Mouse (Mus musculus) left cerebral cortex, postnatal 36 days (tissue): Measurements from ENCODE around the gene Adcy5. TPM values are rescaled to one million over a fixed set of nuclear protein-coding genes. Genes with fewer than 3 reads are reported as not detected.

ENCODE experiments used
- DNase-seq, 2 experiments: peaks; one replicate each; pipeline ENCODE4 v3.0.0; 2021 to 2022; ENCODE audit warnings: low spot score in 2 of 2, mixed read lengths in 1 of 2
- intact Hi-C: fragments of 180-260 bp; cut with DNase I; formaldehyde crosslinking; loops from one replicate; pipeline ENCODE4 v1.15.1; 2025
- total RNA-seq, 2 experiments: library from RNA; stranded (reverse); gene quantifications; 2 replicates each; pipeline ENCODE4 v1.2.3; 2021

The Adcy5 gene
- total RNA-seq, 2 experiments from 2014 or later: 123 to 144 TPM

DNA sequence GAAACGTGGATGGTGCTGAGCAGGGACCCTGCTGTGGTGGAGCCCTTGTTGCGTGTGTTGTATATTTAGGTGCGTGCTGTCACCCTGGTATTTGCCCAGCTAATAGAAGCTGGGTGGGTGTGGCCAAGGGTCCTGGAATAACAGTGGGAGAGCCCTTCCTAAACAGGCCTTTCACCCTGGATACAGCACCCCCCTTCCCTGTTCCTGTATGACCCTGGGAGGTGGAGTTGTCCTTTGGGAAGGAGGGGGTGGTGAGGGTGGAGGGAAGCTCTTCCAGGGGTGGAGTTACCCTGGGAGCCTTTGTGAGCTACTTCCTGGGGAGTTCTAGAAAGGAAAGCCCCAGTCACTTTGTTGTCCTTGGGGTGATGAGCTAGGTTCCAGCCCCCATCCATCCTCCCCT is 38.7 kb downstream of the Adcy5 start:
- intact Hi-C loops: no loop called here

DNA sequence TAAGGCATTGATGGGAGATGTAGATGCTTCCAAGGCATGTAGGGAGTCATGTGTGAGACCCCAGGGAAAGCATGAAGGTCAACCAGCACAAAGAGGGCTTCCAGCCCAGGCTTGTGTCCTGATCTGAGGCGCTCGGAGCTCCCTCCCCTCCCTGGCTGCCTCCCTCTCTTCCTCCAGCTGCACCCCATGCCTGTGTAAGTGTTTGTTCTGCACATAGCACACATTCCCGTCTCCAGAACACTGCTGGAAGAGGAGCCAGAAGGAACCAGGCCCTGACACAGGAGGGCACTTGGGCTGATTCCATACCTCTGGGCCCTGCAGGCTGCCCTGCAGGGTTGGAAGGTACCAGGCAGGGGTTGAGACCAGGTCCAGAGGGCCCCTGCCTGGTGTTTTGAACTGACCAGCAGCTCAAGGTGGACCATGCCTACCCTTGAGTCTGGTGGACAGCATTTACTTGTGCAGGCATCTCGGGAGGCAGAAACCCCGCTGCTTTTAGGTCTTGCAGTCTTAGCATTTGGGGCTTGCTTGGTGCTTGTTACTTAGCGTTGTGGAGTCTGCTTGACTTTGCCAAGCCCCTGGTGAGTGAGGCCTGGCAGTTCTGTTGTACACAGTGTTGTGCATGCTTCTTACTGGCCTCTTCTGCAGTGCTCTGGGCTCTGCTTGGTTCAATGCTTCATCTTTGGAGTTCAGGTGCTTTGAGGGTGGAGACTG is 45.2 kb downstream of the Adcy5 start:
- DNase-seq: no peak

More for the DNA sequence above, 38.7 kb downstream of the Adcy5 start:
- no peak for DNase-seq

DNA sequence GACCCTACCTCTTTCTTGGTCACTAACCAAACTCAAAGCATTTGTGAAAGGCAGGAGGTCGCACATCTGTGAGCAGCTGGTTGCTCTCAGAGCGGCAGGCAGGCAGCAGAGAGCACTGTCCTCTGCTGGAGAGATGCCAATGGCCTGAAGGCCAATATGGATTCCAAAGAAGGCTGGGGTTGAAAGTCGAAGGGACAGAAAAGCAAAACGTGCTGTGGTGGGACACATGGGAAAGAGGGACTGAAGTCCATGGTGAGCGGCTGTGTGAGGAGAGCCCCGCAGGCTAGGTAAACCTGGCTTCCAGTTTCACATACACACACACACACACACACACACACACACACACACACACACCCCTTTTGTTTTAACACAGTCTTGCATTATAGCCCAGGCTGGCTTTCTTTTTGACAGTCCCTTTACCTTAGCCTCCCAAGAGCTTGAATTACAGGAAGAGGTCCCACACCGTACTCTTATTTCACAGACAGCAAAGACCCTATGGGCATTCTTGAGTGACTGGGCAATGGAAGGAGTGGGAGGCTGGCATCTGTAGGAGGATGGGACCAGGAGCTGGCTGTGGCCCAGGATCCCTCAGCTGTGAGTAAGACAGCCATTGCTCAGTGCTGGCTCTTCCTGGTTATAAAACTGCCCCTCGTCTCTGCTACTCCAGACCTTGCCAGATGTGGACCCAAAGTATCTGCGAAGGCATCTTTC is 45.9 kb downstream of the Adcy5 start:
- no peak for DNase-seq
- intact Hi-C loops: no loop called here

More for the DNA sequence above, 45.2 kb downstream of the Adcy5 start:
- intact Hi-C loops: no loop called here

DNA sequence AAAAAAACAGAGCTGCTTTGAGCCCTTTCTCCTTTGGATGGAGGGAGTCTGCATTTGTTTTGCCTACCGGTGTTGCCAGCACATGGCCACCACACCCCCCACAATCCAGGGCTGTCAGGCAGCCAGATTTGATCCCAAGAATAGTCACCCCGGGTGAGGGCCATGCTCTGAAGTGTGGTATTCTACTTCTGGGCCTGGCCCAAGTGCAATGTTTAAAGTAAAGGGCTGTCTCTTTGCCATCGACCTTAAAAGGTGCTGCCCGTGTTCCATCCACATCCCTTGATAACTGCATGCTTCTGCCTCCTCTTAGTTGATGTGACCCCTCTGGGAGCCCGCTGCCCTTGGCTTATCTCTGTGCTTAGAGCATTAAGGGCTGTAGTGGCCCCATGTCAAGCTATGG is 46.6 kb downstream of the Adcy5 start:
- intact Hi-C loops: no loop called here
- no peak for DNase-seq

DNA sequence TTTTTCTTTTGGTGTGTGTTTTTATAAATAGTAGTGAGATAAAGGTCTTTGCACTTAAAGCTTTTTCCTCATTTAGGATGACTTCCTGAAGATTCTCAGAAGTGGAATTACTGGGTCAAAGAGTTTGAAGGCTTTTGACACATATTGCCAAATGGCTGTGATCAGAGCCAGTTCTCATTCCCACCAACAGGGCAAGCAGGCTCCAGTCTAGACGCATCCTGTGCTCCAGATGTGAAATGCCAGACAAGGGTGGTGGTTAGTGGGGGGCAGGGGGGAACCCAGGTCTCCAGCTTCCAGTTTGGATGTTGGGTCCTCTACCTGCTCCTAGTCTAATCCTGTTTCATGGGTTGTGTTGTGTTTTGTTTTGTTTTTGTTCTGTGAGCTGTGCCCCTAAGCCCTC is 48.8 kb downstream of the Adcy5 start:
- intact Hi-C loops: no loop called here
- DNase-seq: no peak

DNA sequence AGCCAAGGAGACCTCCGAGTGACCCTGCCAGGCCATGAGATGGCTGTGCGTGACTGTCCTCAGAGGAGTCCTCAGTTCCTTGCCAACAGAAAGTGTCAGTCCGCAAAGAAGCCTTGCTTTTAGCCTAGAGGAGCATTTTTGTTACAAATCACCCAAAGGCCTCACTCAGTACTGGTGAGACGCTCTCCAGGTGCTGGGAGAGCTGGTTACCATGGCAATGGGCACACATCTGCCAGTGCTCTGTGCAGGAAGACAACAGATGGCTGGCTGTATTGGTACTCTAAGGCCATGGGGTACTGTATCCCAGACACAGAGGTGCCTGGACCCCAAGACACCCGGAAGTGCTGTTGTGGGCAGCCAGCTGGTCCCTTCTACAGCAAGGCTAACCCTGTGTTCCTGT is 51.0 kb downstream of the Adcy5 start:
- intact Hi-C loops: no loop called here
- no peak for DNase-seq

DNA sequence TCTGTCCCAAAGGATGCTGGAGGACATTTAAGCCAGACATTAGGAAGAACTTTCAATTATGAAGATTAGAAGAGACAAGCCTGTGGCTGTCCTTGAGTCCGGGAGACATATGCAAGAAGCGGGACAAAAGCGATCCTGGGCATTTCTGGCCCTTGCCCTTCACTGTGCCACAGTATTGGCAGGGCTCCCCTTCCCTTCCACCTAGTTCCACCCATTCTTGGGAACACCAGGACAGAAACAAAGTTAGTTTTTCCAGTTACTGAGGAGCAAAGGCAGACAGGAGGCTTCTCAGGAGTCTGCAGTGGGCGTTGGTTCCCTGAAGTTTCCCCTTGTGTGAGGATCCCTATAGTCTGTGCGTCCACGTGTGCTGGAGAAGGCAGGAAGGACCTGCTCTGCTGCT is 51.7 kb downstream of the Adcy5 start:
- intact Hi-C loops: no loop called here
- no peak for DNase-seq

DNA sequence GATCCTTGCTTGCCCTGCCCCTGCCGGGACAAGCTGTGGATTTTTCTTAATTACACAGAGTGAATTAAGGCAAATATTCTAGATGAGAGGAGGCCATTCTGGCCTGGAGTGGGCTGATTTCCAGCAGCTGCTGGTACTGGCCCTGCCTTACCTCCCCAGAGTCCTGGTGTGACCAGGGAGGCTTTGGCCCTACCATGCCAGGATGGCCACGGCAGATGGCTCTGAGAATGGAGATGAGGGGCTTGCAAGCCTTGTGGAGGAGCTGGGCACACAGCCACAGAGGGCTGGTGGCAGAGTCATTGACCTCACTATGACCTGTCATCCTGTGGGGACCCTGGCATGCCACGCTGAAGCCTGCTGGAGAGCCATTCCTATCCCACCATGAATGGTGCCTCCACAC is 54.1 kb downstream of the Adcy5 start:
- no peak for DNase-seq
- intact Hi-C loops: no loop called here

DNA sequence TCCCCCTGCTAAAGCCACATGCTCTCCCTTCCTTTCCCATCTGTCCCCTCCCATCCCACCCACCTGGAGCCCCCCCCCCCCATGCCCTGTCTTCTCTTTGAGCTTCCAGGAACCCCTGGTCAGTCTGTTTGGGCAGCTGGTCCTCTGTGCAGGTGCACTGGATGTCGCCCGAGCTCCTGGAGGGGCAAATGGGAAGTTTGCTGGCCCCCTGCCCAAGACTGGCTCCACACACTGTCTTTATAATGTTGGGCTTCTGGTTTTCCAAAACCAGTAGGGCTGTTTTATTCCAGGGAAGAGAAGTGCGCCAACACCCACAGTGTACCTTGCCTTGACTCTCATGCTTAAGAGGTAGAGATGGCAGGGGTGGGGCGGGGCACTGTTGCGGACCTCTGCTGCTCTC is 55.1 kb downstream of the Adcy5 start:
- DNase-seq: no peak
- intact Hi-C loops: no loop called here

DNA sequence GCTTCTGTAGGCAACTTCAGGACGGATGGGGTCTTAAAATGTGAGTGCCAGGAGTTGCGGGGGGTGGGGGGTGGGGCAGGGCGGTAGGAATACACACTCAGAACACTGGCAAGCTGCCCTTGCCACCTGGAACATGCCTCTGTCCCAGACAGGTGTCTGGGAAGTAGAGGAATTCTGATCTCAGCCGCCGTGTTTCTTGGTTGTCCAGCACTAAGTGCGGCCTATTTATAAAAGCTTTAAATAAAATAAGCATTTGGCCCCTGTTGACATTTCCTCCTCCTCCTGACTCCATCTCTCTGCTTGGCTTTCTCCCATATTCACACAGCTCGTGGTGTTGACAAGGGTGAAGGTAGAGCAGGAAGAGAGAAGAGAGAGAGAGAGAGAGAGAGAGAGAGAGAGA is 60.4 kb downstream of the Adcy5 start:
- DNase-seq: no peak
- intact Hi-C loops: no loop called here

DNA sequence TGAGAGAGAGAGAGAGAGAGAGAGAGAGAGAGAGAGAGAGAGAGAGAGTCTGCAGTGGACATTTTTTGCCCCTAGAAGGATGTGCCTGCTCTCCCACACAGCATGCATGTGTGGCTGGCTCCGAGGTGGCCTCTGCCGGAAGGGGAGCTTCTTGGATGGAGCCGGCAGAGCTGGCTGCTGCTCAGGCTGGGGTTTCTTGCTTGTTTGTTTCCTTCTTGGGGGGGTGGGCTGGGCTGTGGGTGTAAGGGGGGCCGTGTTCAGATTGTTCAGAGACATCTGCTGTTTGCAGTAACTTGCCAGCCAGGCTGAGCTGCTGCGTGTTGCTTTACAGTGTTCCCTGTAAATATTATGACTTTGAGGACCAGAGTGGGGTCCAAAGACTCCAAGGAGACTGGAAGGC is 60.8 kb downstream of the Adcy5 start:
- intact Hi-C loops: no loop called here
- DNase-seq: no peak

DNA sequence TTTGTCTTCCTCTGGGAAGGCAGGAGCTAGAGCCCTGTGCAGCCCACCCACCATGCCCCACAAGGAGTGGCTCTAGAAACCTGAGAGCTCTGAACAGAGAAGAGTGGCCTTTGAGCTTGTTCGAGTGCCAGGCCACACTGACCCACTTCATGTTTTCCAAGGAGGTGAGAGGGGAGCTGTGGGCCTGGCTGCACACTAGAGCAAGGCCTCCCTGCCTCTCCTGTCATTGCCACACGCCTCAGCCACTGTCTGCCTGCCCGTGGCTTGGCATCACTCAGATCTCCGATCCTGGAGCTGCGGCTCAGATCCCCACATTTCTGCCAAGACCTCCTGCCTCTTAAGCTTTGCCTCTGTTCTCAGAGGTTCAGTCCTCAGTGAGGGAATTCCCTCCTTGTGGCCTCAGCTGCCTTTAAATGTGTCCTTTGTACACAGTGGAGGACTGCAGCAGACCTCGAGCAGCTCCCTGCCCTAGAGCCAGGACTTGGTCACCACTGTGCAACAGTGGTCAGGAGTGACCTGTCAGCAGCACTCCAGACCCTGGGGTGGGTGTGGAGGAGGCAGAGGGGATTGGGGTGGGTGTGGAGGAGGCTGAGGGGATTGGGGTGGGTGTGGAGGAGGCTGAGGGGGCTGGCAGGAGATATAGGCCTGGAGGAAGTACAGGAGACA is 62.3 kb downstream of the Adcy5 start:
- DNase-seq: no peak
- intact Hi-C loops: no loop called here

DNA sequence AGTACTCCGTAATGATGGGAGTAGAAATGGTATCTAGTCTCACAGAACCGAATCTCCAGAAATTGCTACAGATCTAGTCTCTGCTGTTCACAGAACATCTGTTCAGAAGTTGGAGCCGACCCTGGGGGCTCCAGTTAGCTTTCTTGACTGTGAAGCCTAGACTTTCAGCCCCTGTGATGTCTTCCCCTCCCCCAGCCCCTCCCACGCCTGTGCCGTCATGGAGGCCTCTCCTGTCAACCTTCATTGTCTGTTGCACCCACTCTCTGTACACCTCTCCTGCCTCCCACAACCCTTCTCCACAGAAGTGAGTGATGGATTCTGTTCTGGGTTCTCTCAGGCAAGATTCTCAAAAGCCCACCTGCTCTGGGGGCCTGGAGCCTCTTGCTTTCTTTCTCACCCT is 65.7 kb downstream of the Adcy5 start:
- no peak for DNase-seq
- intact Hi-C loops: no loop called here

DNA sequence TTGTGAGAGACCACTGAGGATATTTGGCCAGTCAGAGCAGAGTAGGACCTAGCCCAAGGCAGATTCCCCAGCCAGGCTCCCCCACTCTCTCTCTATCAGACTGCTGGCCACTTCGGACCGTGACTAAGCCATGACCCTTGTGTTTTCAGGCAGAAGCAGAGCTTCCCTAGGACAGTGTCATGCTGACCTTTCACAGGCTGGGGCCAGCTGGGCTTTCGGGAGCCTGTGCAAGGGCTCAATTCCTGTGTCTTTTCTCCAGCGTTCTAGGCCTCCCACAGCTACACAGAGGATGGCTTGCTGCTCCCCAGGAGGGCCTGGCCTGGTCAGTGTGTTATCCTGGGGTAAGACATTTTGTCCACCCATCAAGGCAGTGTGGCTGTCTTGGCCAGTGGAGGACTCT is 66.9 kb downstream of the Adcy5 start:
- no peak for DNase-seq
- intact Hi-C loops: no loop called here

DNA sequence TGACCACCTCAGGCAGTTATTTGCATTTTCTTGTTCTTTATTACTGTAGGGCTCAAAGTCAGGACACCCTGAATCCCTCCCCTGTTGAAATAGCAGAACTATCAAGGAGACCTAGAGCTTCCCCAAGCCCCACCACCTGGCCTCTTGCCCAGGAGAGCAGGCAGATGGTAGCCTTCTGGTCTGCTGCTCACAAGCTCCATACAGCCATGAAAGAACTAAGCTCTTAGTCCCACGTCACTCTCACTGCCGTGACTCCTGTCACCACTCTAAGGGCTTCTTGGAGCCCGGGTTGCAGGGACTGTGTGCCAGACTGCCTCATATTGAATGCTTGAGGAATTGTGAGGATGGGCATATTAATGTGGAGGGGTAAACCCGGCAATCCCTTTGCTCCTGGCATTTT is 69.3 kb downstream of the Adcy5 start:
- intact Hi-C loops: no loop called here
- no peak for DNase-seq

DNA sequence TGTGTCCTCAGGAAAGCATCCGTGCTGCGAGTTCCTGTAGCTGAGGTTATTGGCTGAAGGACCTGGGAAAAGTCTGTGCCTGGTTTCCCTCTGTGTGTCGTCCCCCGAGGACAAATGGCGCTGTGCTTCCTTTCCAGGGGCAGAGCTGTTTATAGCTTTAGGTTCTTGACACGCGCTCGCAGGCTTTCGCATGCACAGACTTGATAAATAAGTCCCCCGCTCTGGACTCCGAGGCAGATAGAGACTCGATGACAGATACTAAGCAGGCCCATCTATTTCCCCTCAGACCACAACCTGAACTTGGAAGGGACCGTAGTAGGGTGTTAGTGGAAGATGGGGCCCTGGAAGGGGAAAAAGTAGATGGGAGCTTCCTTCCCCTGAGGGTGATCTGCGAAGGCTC is 70.0 kb downstream of the Adcy5 start:
- no peak for DNase-seq
- intact Hi-C loops: no loop called here

DNA sequence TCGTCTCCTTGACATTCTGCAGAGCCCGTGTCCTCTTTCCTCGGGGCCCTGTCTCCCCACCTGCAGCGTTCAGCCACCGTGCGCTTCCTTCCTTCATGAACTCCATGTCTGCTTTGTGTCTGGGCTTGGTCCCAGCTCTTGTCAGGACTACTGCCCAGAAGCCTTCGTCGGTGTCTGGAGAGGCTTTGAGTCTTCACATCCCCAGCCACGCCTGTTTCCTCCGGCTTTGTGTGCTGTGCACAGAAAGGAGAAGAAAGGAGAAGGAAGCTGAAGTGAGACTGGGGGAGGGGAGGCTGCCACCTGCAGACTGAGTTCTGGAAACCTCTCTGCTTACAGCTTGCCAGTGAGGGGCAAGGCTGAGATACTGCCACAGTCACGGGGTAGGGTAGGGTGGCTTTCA is 74.9 kb downstream of the Adcy5 start:
- intact Hi-C loops: no loop called here
- DNase-seq: no peak

DNA sequence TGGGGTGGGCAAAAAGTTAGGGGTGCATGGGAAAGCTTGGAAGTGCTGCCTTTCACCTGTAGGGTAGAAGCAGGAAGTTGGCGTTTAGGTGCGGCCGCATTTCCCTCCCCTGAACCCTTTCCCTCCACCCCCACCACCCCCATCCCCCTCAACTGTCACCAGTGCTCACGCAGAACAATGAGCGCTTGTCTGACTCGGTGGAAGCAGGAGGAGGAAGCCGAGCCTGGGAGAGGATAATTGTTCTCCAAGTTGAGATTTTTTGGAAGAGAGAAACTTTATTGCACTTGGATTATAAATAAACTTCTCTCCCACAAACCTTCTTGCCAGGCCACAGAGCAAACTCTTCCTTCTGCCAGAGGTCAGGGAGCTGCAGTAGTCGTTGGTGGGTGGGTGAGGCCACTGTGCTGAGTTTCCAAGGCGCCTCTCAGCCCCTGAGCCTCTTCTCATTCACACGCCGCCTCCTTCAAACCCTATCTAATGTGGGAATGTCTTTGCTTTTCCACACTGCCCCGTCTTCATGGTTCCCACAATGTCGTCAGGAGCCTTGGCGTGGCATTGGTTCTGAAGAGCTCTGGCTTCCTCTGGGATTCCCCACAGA is 77.6 kb downstream of the Adcy5 start:
- intact Hi-C loops: loop anchor here (2.0 kb wide), 1 partner anchor 77 kb away; the partner anchor contains the start of gene Adcy5
- DNase-seq: no peak

DNA sequence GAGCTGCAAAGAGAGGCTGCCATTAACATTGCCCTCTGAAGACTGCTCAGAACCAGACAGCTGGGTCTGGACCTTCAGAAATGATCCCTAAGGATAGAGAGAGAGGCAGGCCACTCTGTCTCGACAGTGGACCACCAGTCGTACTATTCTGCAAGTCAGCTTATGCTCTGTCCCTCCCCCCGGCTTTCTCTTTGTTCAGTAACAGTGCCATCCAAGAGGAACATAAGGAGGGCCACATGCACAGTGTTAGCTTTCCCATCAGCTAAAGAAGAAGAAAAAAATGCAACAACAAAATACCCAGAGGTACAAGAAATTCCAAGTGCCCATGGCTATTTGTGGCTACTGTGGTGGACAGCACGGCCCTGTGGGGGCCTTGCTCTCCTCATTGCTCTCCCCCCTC is 78.7 kb downstream of the Adcy5 start:
- DNase-seq: no peak
- intact Hi-C loops: loop anchor here (2.0 kb wide), 1 partner anchor 79 kb away; the partner anchor contains the start of gene Adcy5

DNA sequence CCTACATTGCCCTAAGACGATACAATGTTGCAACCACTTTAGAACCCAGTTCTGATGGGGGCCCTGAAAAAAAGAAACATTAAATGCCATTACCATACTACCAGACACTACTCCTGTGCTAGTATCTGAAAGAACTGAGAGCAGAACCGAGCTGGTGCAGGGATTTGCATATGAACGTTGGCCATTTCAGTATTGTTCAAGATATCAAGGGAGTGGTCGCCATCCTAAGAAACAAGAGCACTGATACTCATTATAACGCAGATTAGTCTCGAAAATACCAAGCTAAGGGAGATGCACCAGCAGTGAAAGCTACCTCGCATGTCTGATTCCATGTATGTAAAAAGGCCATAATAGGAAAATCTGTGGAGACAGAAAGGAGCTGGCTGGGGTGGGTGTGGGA is 82.4 kb downstream of the Adcy5 start:
- intact Hi-C loops: no loop called here
- no peak for DNase-seq
